Mouse (Mus musculus) T-cell, adult 2 months (primary cell): Measurements from ENCODE around the gene Snx29.

Source experiments
- DNase-seq: peaks from one replicate; pipeline ENCODE4 v3.0.0; 2022; ENCODE audit warnings: low spot score

Gene Snx29

GRCm38 (mm10) chr16:11731014-11731535 is 408.4 kb downstream of the Snx29 start:
- DNase-seq: no peak

- no peak for DNase-seq
Observed at GRCm38 (mm10) chr16:11738341-11738740, 415.6 kb downstream of the Snx29 start.

- DNase-seq: no peak
Observed at GRCm38 (mm10) chr16:11741951-11742350, 419.2 kb downstream of the Snx29 start.

GRCm38 (mm10) chr16:11742351-11742750 is 419.6 kb downstream of the Snx29 start:
- no peak for DNase-seq

GRCm38 (mm10) chr16:11743013-11743412 is 420.3 kb downstream of the Snx29 start:
- DNase-seq: no peak

- no peak for DNase-seq
Observed at GRCm38 (mm10) chr16:11743724-11744123, 421.0 kb downstream of the Snx29 start.

- DNase-seq: no peak
Observed at GRCm38 (mm10) chr16:11746036-11746435, 423.3 kb downstream of the Snx29 start.

GRCm38 (mm10) chr16:11747867-11748266 is 425.2 kb downstream of the Snx29 start:
- DNase-seq: no peak

- DNase-seq: no peak
Observed at GRCm38 (mm10) chr16:11749111-11749510, 426.4 kb downstream of the Snx29 start.

GRCm38 (mm10) chr16:11750605-11751004 is 427.9 kb downstream of the Snx29 start:
- no peak for DNase-seq

GRCm38 (mm10) chr16:11752557-11752956 is 429.8 kb downstream of the Snx29 start:
- DNase-seq: no peak

GRCm38 (mm10) chr16:11753466-11753865 is 430.8 kb downstream of the Snx29 start:
- DNase-seq: no peak

GRCm38 (mm10) chr16:11754136-11754535 is 431.4 kb downstream of the Snx29 start:
- DNase-seq: no peak

- DNase-seq: no peak
Observed at GRCm38 (mm10) chr16:11755281-11756066, 432.8 kb downstream of the Snx29 start.

- no peak for DNase-seq
Observed at GRCm38 (mm10) chr16:11756598-11757245, 434.0 kb downstream of the Snx29 start.

- DNase-seq: no peak
Observed at GRCm38 (mm10) chr16:11757471-11757870, 434.8 kb downstream of the Snx29 start.

- no peak for DNase-seq
Observed at GRCm38 (mm10) chr16:11757951-11758350, 435.2 kb downstream of the Snx29 start.

GRCm38 (mm10) chr16:11772318-11772717 is 449.6 kb downstream of the Snx29 start:
- DNase-seq: no peak

GRCm38 (mm10) chr16:11774321-11774720 is 451.6 kb downstream of the Snx29 start:
- no peak for DNase-seq

GRCm38 (mm10) chr16:11776528-11776927 is 453.8 kb downstream of the Snx29 start:
- no peak for DNase-seq

- no peak for DNase-seq
Observed at GRCm38 (mm10) chr16:11778191-11778590, 455.5 kb downstream of the Snx29 start.

- DNase-seq: no peak
Observed at GRCm38 (mm10) chr16:11778715-11779460, 456.2 kb downstream of the Snx29 start.

- DNase-seq: no peak
Observed at GRCm38 (mm10) chr16:11782082-11782481, 459.4 kb downstream of the Snx29 start.
